Mouse (Mus musculus) activated CD4-positive, CD25-positive, alpha-beta regulatory T cell, adult 4 months (primary cell): Measurements from ENCODE around the gene Olfr251. TPM values are rescaled to one million over a fixed set of nuclear protein-coding genes. Genes with fewer than 3 reads are reported as not detected.
"Not testable (repeated sequence)": the region's sequence is repeated elsewhere in the genome, so short reads cannot be mapped to it uniquely, and the experiment has no call there.

ENCODE experiments used
- ATAC-seq: one replicate; pipeline ENCODE4 v1.8.0; 2017
- polyA plus RNA-seq, 2 experiments: library from polyadenylated mRNA; unstranded; fragments of 100-300 nt; shearing (Covaris generic); gene quantifications; one replicate each; pipeline ENCODE4 v1.2.1; 2017

The Olfr251 gene
- polyA plus RNA-seq: not detected

DNA sequence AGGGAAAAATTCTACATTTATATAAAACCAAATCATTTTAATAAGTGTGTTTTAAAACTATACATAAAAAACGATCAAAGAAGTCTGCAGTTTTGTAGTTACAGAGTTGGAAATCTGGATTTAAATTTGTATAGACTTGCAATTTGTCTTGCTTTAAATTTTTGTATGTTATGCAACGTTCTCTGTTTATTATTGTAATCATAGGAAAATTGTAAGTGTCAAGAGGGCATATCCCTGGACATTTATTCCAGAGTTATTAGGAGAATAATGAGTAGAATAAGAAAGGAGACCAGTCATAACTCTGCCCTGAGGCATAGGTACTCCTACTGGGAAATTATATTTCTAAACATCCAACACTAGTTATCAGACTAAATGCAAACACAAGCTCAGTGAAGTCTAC is at the start of gene Olfr251:
Gene Olfr251, plus strand, starts transcription at position 301 of the 400 bp plus-strand sequence.
- no peak for ATAC-seq

DNA sequence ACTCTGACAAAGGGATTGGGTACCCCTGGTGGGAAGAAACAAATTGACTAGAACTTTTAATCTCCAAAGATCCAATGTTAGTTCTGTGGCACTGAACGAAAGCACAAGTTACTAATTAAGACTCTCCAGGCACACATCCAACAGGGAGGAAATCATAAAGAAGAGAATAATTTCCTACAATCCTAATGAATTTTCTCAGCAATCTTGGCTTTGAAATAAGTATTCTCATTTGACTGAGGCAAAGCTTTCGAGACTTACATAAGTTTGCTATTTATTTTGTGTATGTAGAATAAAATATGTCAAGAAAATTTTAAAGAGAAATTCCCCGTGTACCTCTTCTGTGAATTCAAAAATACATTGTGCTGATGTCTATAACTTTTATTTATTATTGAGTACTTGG is 48.1 kb upstream of the Olfr251 start, which contains the start of gene Olfr25:
Gene Olfr25, plus strand, starts transcription at position 301 of the 400 bp plus-strand sequence.
- ATAC-seq: no peak

DNA sequence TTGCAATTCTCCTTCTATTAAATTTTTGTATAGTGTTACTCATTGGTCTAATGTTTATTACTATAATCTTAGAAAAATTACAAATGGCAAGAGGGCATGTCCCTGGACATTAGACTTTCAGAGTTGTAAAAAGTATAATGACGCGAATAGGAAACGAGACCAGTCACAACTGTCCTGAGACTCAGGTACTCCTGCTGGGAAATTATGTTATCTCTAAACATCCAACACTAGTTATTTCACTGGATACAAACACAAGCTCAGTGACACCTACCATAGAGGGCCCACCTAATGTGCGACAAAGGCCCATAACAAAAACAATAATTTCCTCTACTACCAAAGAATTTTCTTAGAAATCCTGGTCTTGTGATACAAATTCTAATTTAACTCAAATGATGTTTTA is 28.8 kb upstream of the Olfr251 start, which contains the start of gene Olfr898:
Gene Olfr898, plus strand, starts transcription at position 301 of the 400 bp plus-strand sequence.
- no peak for ATAC-seq

DNA sequence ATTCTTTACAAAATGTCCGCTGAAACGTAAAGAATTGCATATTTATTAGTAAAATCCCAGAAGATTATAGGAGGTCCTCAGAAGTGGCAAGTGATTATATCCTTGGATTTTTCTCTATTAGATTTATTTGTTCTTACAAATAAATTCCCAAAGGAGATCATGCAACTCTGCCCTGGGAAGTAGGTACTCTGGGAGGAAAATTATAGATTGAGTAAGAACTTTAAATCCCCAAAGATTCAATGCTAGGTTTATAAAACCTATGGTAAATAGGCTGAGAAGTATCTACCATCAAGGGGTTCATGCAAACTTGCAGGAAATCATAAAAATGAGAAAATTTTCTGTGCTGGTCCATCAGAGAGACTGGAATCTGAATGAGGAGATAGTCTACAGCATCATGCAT is 10.3 kb upstream of the Olfr251 start, which contains the start of gene Olfr250:
Gene Olfr250, plus strand, starts transcription at position 301 of the 400 bp plus-strand sequence.
- no peak for ATAC-seq

DNA sequence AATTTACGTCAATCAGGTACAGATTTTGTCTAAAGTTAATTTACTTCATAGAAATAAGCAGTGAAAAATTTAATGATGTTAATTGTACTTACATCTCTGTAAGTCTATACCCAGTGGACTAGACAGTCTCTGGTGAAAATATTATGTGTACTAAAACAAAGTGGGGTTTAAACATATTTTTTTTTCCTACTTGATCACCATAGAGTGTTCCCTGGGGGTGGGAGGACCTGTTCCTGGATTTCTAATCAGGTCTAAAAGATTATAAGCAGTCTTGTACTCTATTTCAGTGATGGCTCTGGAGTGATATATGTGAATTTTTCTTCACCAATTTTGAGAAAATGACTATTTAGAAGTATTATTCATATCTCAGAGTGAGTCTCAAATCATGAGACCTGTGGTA is 24.5 kb downstream of the Olfr251 start, which contains the start of gene Olfr147:
Gene Olfr147, plus strand, starts transcription at position 301 of the 400 bp plus-strand sequence.
- ATAC-seq: no peak

DNA sequence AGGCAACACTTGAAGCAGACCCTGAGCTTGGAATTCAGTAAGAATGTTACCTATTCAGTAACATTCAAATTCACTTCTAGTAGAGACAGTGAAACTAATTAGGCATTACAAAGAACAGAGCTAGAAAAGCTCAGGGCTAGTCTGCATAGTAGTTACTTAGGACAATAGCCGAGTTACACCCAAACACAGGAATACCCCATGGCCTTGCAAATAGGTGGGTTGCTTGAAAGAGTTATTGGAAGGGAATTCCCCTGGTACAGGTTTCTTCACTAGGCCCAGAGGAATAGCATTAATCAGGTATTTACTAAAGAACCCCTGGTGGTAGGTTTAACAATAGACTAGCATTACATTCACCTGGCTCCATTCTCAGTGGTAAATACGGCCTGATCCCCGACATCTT is 30.6 kb downstream of the Olfr251 start:
- ATAC-seq: not testable (repeated sequence)

DNA sequence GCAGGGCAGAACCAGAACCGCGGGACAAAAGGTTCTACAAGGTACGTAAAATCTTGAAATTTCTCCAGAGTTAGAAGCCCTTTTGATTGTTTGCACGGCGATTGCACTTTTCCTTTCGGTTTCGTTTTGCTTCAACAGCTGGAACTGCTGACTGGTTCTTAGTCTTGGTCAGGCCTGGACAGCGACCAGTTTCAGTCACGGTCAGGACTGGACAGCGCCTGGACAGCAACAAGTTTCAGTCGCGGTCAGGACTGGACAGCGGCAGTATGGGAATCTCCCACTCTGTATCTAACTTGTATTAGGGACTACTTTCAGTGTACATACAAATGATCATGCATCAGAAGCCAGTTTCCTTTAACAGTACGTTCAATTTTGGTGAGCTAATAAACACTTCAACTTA is 36.6 kb downstream of the Olfr251 start:
- ATAC-seq: not testable (repeated sequence)

DNA sequence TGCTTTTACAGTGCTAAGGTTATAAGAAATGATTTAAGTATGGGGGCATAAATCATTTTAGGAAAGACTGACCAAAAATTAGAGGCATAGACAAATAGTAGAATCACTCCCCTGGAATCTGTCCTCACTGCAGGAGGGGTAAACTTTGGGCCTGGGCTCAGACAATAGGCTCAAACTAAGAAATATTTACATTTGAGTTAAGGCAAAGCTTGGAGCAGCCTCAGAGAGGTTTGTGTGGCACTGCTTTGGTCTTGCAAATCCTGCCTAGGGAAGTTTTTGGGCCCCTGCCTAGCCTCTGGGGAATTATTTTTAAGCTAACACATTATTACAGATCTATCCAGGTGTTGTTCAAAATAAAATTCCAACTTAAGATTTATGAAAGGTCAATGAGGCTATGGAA is 46.9 kb downstream of the Olfr251 start:
- no peak for ATAC-seq

DNA sequence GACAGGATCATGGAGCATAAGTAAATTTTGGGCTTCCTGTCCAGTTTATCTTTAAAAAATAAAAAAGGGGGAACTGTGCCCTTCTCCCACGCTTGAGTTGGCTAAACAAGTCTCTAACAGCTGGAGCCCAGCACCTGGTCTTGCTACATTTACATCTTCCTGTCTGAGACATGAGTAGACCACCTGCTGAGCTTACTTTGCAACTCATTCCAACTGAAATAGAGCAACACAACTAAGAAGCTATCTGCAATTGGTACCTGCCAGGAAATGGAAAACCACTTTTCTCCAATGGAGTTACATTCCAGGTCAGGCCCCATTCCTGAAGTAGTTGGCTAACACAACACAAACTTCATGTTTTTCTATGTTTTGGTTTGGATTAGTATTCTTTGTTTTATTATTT is 50.1 kb downstream of the Olfr251 start:
- no peak for ATAC-seq

DNA sequence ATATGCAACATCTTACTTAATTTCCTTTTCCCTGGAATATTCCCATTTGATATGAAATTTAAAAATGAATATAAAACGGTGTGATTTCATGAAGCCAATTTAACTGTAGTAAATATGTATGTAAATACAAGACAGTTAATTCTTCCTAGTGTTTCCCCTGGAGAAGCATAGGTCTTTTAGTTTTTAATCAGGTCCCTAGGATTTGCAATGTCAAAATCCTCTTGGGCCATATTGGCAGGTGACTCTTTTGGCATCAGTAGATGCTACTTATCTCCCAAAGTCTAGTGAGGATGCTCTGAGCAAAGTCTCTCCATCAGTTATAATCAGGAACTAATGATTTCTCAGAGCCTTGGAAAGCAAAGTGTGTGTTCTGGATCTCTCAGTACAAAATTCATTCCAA is 52.3 kb downstream of the Olfr251 start, which contains the start of gene Olfr901:
Gene Olfr901, plus strand, starts transcription at position 301 of the 400 bp plus-strand sequence.
- ATAC-seq: no peak

Other genes starting within 250 kb of the Olfr251 start
- gene Olfr890, start 234.6 kb upstream of the Olfr251 start, polyA plus RNA-seq: under 1 TPM in 1 of 2 experiments, not detected in 1; 0.17 TPM
- gene Olfr891, start 196.3 kb upstream of the Olfr251 start, polyA plus RNA-seq: not detected
- not detected for gene Olfr893, start 168.7 kb upstream of the Olfr251 start, polyA plus RNA-seq
- not detected for gene Olfr894, start 159.0 kb upstream of the Olfr251 start, polyA plus RNA-seq
- not detected for gene Olfr143, start 124.3 kb upstream of the Olfr251 start, polyA plus RNA-seq
- not detected for gene Olfr895, start 109.2 kb upstream of the Olfr251 start, polyA plus RNA-seq
- gene Olfr896-ps1, start 86.0 kb upstream of the Olfr251 start, polyA plus RNA-seq: not detected
- gene Olfr25, start 48.0 kb upstream of the Olfr251 start, polyA plus RNA-seq: not detected
- gene Olfr898, start 28.7 kb upstream of the Olfr251 start, polyA plus RNA-seq: not detected
- gene Olfr250, start 10.2 kb upstream of the Olfr251 start, polyA plus RNA-seq: under 1 TPM in 1 of 2 experiments, not detected in 1; 0.19 TPM
- not detected for gene Olfr147, start 24.6 kb downstream of the Olfr251 start, polyA plus RNA-seq
- under 1 TPM in 1 of 2 experiments, not detected in 1; 0.16 TPM for gene Olfr901, start 52.4 kb downstream of the Olfr251 start, polyA plus RNA-seq
- not detected for gene Olfr902, start 70.6 kb downstream of the Olfr251 start, polyA plus RNA-seq
- not detected for gene Olfr904, start 86.1 kb downstream of the Olfr251 start, polyA plus RNA-seq
- gene Olfr905, start 94.0 kb downstream of the Olfr251 start, polyA plus RNA-seq: not detected
- not detected for gene Olfr906, start 110.0 kb downstream of the Olfr251 start, polyA plus RNA-seq
- gene Olfr907, start 118.7 kb downstream of the Olfr251 start, polyA plus RNA-seq: not detected
- under 1 TPM in 1 of 2 experiments, not detected in 1; 0.48 TPM for gene Olfr911-ps1, start 144.5 kb downstream of the Olfr251 start, polyA plus RNA-seq
- gene Olfr910, start 160.8 kb downstream of the Olfr251 start, polyA plus RNA-seq: not detected
- gene Olfr912, start 203.1 kb downstream of the Olfr251 start, polyA plus RNA-seq: under 1 TPM in 1 of 2 experiments, not detected in 1; 0.08 TPM
- not detected for gene Olfr913, start 215.7 kb downstream of the Olfr251 start, polyA plus RNA-seq
- not detected for gene Olfr914, start 228.0 kb downstream of the Olfr251 start, polyA plus RNA-seq